Mouse (Mus musculus): ENCODE results near the gene Mtch2.
"Not testable (repeated sequence)": the region's sequence is repeated elsewhere in the genome, so short reads cannot be mapped to it uniquely, and the experiment has no call there.

Mtch2 gene

GRCm38 (mm10) chr2:90864184-90864583, 17.2 kb downstream of the Mtch2 start:
- no peak for DNase-seq (ENCODE audit: low spot score in 2 of 2)

GRCm38 (mm10) chr2:90866524-90866923, 19.6 kb downstream of the Mtch2 start:
- peak; percentile 94 to 96 for DNase-seq (ENCODE audit: low spot score in 2 of 2)

GRCm38 (mm10) chr2:90870136-90870601, 23.2 kb downstream of the Mtch2 start:
- DNase-seq (ENCODE audit: low spot score in 2 of 2), result peak; percentile 64 to 66

- DNase-seq (ENCODE audit: low spot score in 2 of 2), result peak in 1 of 2 experiments; percentile 41
Measured at GRCm38 (mm10) chr2:90871180-90871961, 24.4 kb downstream of the Mtch2 start.

GRCm38 (mm10) chr2:90874025-90874424, 27.1 kb downstream of the Mtch2 start:
- DNase-seq (ENCODE audit: low spot score in 2 of 2), result no peak

GRCm38 (mm10) chr2:90875239-90875638, 28.3 kb downstream of the Mtch2 start:
- DNase-seq (ENCODE audit: low spot score in 2 of 2), result no peak

- no peak for DNase-seq (ENCODE audit: low spot score in 2 of 2)
Measured at GRCm38 (mm10) chr2:90877584-90878259, 30.8 kb downstream of the Mtch2 start.

- no peak for DNase-seq (ENCODE audit: low spot score in 2 of 2)
Measured at GRCm38 (mm10) chr2:90879419-90879818, 32.5 kb downstream of the Mtch2 start.

GRCm38 (mm10) chr2:90880144-90880785, 33.3 kb downstream of the Mtch2 start:
- no peak for DNase-seq (ENCODE audit: low spot score in 2 of 2)

- no peak for DNase-seq (ENCODE audit: low spot score in 2 of 2)
Measured at GRCm38 (mm10) chr2:90881824-90882223, 34.9 kb downstream of the Mtch2 start.

GRCm38 (mm10) chr2:90885218-90886041, 38.5 kb downstream of the Mtch2 start, which contains the start of gene C1qtnf4:
Gene C1qtnf4, plus strand, starts transcription at chr2:90885860.
- DNase-seq (ENCODE audit: low spot score in 2 of 2), result peak; percentile 52 to 57

- no peak for DNase-seq (ENCODE audit: low spot score in 2 of 2)
Measured at GRCm38 (mm10) chr2:90886436-90886835, 39.5 kb downstream of the Mtch2 start.

- DNase-seq (ENCODE audit: low spot score in 2 of 2), result no peak
Measured at GRCm38 (mm10) chr2:90887627-90888026, 40.7 kb downstream of the Mtch2 start.

GRCm38 (mm10) chr2:90889550-90890548, 42.9 kb downstream of the Mtch2 start:
- DNase-seq (ENCODE audit: low spot score in 2 of 2), result peak in 1 of 2 experiments; percentile 20

GRCm38 (mm10) chr2:90893673-90894298, 46.8 kb downstream of the Mtch2 start:
- DNase-seq (ENCODE audit: low spot score in 2 of 2), result no peak

- DNase-seq (ENCODE audit: low spot score in 2 of 2), result not testable (repeated sequence)
Measured at GRCm38 (mm10) chr2:90894299-90894677, 47.3 kb downstream of the Mtch2 start.

GRCm38 (mm10) chr2:90903398-90903797, 56.4 kb downstream of the Mtch2 start:
- DNase-seq (ENCODE audit: low spot score in 2 of 2), result no peak

- peak; percentile 89 for DNase-seq (ENCODE audit: low spot score in 2 of 2)
Measured at GRCm38 (mm10) chr2:90904076-90904855, 57.3 kb downstream of the Mtch2 start, which contains the start of the genes Kbtbd4 and Ndufs3. Gene Kbtbd4, plus strand, starts transcription at chr2:90904740. Gene Ndufs3, minus strand, starts transcription at chr2:90904827.

GRCm38 (mm10) chr2:90904856-90905224, 57.9 kb downstream of the Mtch2 start:
- no peak for DNase-seq (ENCODE audit: low spot score in 2 of 2)
